Mouse (Mus musculus) cortical plate, adult 2 months (tissue): Measurements from ENCODE around the gene Gmpr.

Source experiments
- CTCF ChIP-seq: fragments of 200-500 bp; IDR thresholded peaks from 2 replicates; pipeline ENCODE4 v1.5.1; 2011; ENCODE audit warnings: mild to moderate bottlenecking, control low read depth, low read length; ENCODE audit not compliant: insufficient read depth; ENCODE audit errors: extremely low read depth
- POLR2A ChIP-seq: fragments of 200-500 bp; IDR thresholded peaks from 2 replicates; pipeline ENCODE4 v1.6.1; 2011; ENCODE audit warnings: mild to moderate bottlenecking, low read length, control low read depth; ENCODE audit not compliant: insufficient read depth; ENCODE audit errors: extremely low read depth

DNA sequence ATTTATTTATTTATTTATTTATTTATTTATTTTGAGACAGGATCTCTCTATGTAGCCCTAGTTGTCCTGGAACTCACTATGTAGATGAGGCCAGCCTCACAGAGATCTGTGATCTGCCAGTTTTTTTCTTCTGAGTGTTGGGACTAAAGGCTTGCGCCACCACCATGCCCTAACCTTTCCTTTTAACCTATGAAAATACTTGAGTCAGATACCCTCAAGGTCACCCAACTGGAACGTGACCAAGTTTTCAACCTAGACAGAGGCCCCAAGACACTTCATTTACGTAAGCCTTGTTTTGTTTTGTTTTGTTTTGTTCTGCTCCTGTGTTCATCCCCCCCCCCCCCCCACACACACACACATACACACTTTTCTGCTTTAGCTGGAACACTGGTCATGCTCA lies 1.7 kb upstream of the Gmpr start:
- TF ChIP-seq CTCF (no peak), POLR2A (no peak)
